Mouse (Mus musculus): ENCODE data around the gene Syf2. TPM values are rescaled to one million over a fixed set of nuclear protein-coding genes. Genes with fewer than 3 reads are reported as not detected.

Syf2 gene
- total and polyA plus RNA-seq, 3 experiments: 59.2 to 77.1 (median 76.1) TPM

DNA sequence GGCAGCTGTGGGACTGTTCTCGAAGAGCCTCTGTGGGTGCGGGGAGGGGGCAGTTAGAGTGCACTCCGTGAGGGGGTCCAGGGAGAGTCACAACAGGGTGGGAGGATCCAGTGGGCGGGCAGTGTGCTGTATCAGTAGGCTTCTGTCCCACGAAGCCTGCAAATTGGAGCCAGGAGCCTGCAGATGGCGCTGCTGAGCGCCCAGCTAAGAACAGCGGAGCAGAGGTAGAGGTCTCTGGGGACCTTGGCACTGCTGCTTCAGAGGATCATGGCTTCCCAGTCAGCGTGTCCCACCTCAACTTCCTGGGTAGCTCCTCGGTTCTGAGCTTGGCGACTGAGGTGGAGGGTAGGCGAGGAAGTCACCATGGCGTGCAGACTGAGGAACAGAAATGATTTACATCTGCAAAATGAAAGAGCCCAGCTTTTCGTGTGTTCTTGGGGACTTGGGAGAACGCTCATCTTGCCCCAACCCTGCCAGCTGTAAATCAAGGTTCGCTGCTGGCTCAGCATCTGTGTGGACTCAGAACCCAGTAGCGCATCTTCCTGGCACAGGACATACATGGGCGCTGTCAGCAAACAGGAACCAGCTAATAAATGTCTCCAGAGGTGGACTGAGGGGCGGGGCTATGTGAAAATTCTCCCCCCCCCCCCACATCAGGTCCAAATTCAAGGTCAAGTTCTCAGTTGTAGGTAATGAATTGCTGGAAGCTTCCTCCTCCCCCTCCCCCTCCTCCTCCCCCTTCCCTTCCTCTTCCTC lies 32.5 kb downstream of the Syf2 start:
- Histone ChIP-seq H3K9ac (ENCODE audit: insufficient read depth, low read depth) (no peak overlapping the region), H3K4me2 (ENCODE audit: insufficient read depth, low read depth, poor library complexity, severe bottlenecking) (no peak overlapping the region), H3K9me3 (replicated peaks; ENCODE audit: low read length) (peaks cover 5% of the 10 kb centered on the region), H3K36me3 (replicated peaks in 1 of 2; ENCODE audit: control insufficient read depth in 1 of 2, insufficient read depth in 1 of 2, low read length in 1 of 2) (no peaks in the 10 kb centered on the region), H3K4me1 (ENCODE audit: control insufficient read depth in 1 of 2, insufficient read depth in 2 of 2) (peaks cover 0 to 1% of the 10 kb centered on the region in 2 experiments; a peak in 1 of 4 replicates), H3K79me2 (replicated peaks; ENCODE audit: control insufficient read depth, extremely low read depth, insufficient read depth, poor library complexity, severe bottlenecking) (no peaks in the 10 kb centered on the region), H3K27ac (ENCODE audit: insufficient read depth, low read depth) (no peak overlapping the region), H3K4me3 (replicated peaks in 1 of 3; ENCODE audit: low read depth in 2 of 3, low read length in 2 of 3, poor library complexity in 1 of 3) (no peak overlapping the region), H3K27me3 (replicated peaks) (peaks cover 42% of the 10 kb centered on the region)
- TF ChIP-seq CTCF (conservative IDR thresholded peaks at IDR 0.05 in 1 of 2, IDR thresholded peaks at IDR 0.05 in 1 of 2; ENCODE audit: low read depth in 2 of 2, low read length in 2 of 2): peak in 1 of 2 experiments; percentile 24; a peak in 1 of 4 replicates
- TF ChIP-seq EP300 (IDR thresholded peaks at IDR 0.05; ENCODE audit: low read length): no peak
- no peak for DNase-seq (ENCODE audit: extremely low read depth)
- dilution Hi-C loops (cut with MboI; ENCODE audit: extremely low pct_ligation_motif_present, extremely low pct_unique_long_range_greater_than_20kb, low sequenced_read_pairs) (no loop called here), in situ Hi-C loops (cut with MboI; ENCODE audit: low pct_ligation_motif_present, low pct_unique_long_range_greater_than_20kb, low sequenced_read_pairs) (no loop called here)

DNA sequence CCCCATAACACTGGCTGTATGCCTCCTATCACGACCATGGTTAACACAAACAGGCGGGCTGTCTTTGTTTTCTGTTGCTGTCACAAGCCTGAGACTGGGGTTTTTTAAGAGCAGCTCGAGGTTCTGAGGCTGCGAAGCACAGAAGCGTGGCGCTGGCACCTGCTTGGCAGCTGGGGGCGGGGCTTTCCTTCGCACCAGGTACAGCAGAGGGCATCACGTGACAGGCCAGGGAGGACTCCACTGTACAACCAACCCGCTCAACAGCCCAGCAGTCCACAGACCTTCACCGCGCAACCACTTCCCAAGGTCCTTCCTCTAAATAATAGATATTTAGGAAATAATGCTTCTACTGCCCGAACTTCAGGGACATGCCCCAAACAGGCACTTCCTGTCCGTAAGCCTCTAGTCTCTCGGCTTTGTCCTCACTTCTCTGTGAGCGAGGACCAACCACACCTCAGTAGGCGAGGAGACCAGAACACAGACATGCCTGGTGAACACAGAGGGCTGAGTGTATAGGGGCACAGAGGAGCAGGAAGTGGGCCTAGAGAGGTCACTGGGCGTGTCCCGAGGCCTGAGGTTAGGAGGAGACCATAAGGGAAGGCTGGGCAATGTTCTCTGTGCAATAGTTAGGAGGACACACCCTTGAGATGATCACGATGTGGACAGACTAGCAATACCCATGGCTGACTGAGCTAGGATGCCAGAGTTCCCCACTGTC lies 37.3 kb downstream of the Syf2 start:
- H3K9me3 ChIP-seq (replicated peaks; ENCODE audit: low read length): peaks cover 4% of the 10 kb centered on the region
- peaks cover 0 to 2% of the 10 kb centered on the region in 2 experiments; a peak in 1 of 4 replicates for H3K4me1 ChIP-seq (ENCODE audit: control insufficient read depth in 1 of 2, insufficient read depth in 2 of 2)
- no peaks in the 10 kb centered on the region for H3K79me2 ChIP-seq (replicated peaks; ENCODE audit: control insufficient read depth, extremely low read depth, insufficient read depth, poor library complexity, severe bottlenecking)
- H3K27ac ChIP-seq (ENCODE audit: insufficient read depth, low read depth): no peak overlapping the region
- peaks cover 55% of the 10 kb centered on the region for H3K27me3 ChIP-seq (replicated peaks)
- dilution Hi-C loops (cut with MboI; ENCODE audit: extremely low pct_ligation_motif_present, extremely low pct_unique_long_range_greater_than_20kb, low sequenced_read_pairs): no loop called here
- H3K9ac ChIP-seq (ENCODE audit: insufficient read depth, low read depth): no peak overlapping the region
- no peak overlapping the region for H3K4me2 ChIP-seq (ENCODE audit: insufficient read depth, low read depth, poor library complexity, severe bottlenecking)
- no peak for DNase-seq (ENCODE audit: extremely low read depth)
- no peak overlapping the region for H3K4me3 ChIP-seq (replicated peaks in 1 of 3; ENCODE audit: low read depth in 2 of 3, low read length in 2 of 3, poor library complexity in 1 of 3)
- in situ Hi-C loops (cut with MboI; ENCODE audit: low pct_ligation_motif_present, low pct_unique_long_range_greater_than_20kb, low sequenced_read_pairs): no loop called here
- TF ChIP-seq JUN (IDR thresholded peaks at IDR 0.05; ENCODE audit: insufficient read depth, low read depth, low read length) (no peak), TCF12 (IDR thresholded peaks at IDR 0.05; ENCODE audit: low read depth, low read length) (no peak), CHD2 (IDR thresholded peaks at IDR 0.05; ENCODE audit: low read length) (no peak), HCFC1 (IDR thresholded peaks at IDR 0.05; ENCODE audit: low read depth, low read length) (no peak), MAFK (IDR thresholded peaks at IDR 0.05; ENCODE audit: insufficient replicate concordance, low read length) (no peak), TBP (conservative IDR thresholded peaks at IDR 0.05; ENCODE audit: low read depth, low read length) (no peak), JUND (conservative IDR thresholded peaks at IDR 0.05; ENCODE audit: low read depth, low read length) (no peak), MAZ (IDR thresholded peaks at IDR 0.05; ENCODE audit: low read depth, low read length) (no peak), USF2 (conservative IDR thresholded peaks at IDR 0.05; ENCODE audit: low read depth, low read length) (no peak), POLR2AphosphoS2 (IDR thresholded peaks at IDR 0.05; ENCODE audit: low read depth, low read length) (no peak), E2F4 (IDR thresholded peaks at IDR 0.05; ENCODE audit: insufficient replicate concordance, low read depth, low read length) (no peak), CTCF (conservative IDR thresholded peaks at IDR 0.05 in 1 of 2, IDR thresholded peaks at IDR 0.05 in 1 of 2; ENCODE audit: low read depth in 2 of 2, low read length in 2 of 2) (no peak), UBTF (IDR thresholded peaks at IDR 0.05; ENCODE audit: low read depth, low read length) (no peak), ELF1 (IDR thresholded peaks at IDR 0.05; ENCODE audit: low read depth, low read length) (no peak), ZMIZ1 (IDR thresholded peaks at IDR 0.05; ENCODE audit: low read depth, low read length) (no peak), SMC3 (IDR thresholded peaks at IDR 0.05; ENCODE audit: low read depth, low read length) (no peak), MYC (IDR thresholded peaks at IDR 0.05; ENCODE audit: low read depth, low read length) (no peak), GABPA (IDR thresholded peaks at IDR 0.05; ENCODE audit: insufficient replicate concordance, low read depth, low read length) (no peak)
- no peaks in the 10 kb centered on the region for H3K36me3 ChIP-seq (replicated peaks in 1 of 2; ENCODE audit: control insufficient read depth in 1 of 2, insufficient read depth in 1 of 2, low read length in 1 of 2)
